ENCODE assay signal across 8 mouse cellular contexts in genomic region chr6:85512577-85513530, GRCm38 (mm10). TPM values are rescaled to one million over a fixed set of nuclear protein-coding genes. Genes with fewer than 3 reads are reported as not detected.
DNase-seq lines count a peak whose midpoint lies in the region; ATAC-seq lines count a peak whose summit lies in the region.

No protein-coding gene starts in this region.

- no peaks in the 10 kb centered on the region for H3K36me3 ChIP-seq in kidney, embryonic 14.5 days (ENCODE audit: control insufficient read depth, insufficient read depth, low read length)
- no peaks in the 10 kb centered on the region for H3K36me3 ChIP-seq in embryonic facial prominence, embryonic 13.5 days
- H3K36me3 ChIP-seq in intestine, embryonic 16.5 days (ENCODE audit: control insufficient read depth, insufficient read depth, low read length) = no peaks in the 10 kb centered on the region

- peaks cover 17% of the 10 kb centered on the region for H3K4me1 ChIP-seq in kidney, embryonic 14.5 days (ENCODE audit: control insufficient read depth, insufficient read depth, low read length)
- peaks cover 30% of the 10 kb centered on the region for H3K4me1 ChIP-seq in embryonic facial prominence, embryonic 13.5 days
- peaks cover 20% of the 10 kb centered on the region for H3K4me1 ChIP-seq in intestine, embryonic 16.5 days (ENCODE audit: control insufficient read depth, insufficient read depth, low read length)

- ATAC-seq in kidney, embryonic 14.5 days (ENCODE audit: low FRiP score, low TSS enrichment) = peak; percentile 44; the same call in 1 of the 2 replicates
- peak; percentile 65; the same call in 1 of the 2 replicates for ATAC-seq in embryonic facial prominence, embryonic 13.5 days (ENCODE audit: insufficient number of reproducible peaks, insufficient read depth, low FRiP score, low TSS enrichment, low read depth)
- no peak for ATAC-seq in intestine, embryonic 16.5 days

- peak overlapping the region; percentile 45 for H3K4me3 ChIP-seq in kidney, embryonic 14.5 days (ENCODE audit: low read length)
- H3K4me3 ChIP-seq in embryonic facial prominence, embryonic 13.5 days = peak overlapping the region; percentile 50
- peak overlapping the region; percentile 50 for H3K4me3 ChIP-seq in intestine, embryonic 16.5 days (ENCODE audit: low read length)

- peaks cover 78% of the 10 kb centered on the region for H3K27me3 ChIP-seq in kidney, embryonic 14.5 days (ENCODE audit: control insufficient read depth, insufficient read depth, low read length)
- peaks cover 92% of the 10 kb centered on the region for H3K27me3 ChIP-seq in embryonic facial prominence, embryonic 13.5 days
- H3K27me3 ChIP-seq in intestine, embryonic 16.5 days (replicated peaks; ENCODE audit: control insufficient read depth, insufficient read depth, low read length) = peaks cover 61% of the 10 kb centered on the region

- H3K27ac ChIP-seq in kidney, embryonic 14.5 days (ENCODE audit: low read depth, low read length) = no peak overlapping the region
- H3K27ac ChIP-seq in embryonic facial prominence, embryonic 13.5 days = no peak overlapping the region
- H3K27ac ChIP-seq in intestine, embryonic 16.5 days (ENCODE audit: low read length) = no peak overlapping the region

- WGBS in kidney, embryonic 14.5 days = 1% methylated on average over 90 of the region's 90 CpGs
- WGBS in embryonic facial prominence, embryonic 13.5 days = under 1% methylated on average over 87 of the region's 90 CpGs
- 2% methylated on average over 85 of the region's 90 CpGs for WGBS in intestine, embryonic 16.5 days

- no peak overlapping the region for H3K9ac ChIP-seq in kidney, embryonic 14.5 days (ENCODE audit: low read depth, low read length)
- no peak overlapping the region for H3K9ac ChIP-seq in embryonic facial prominence, embryonic 13.5 days
- no peak overlapping the region for H3K9ac ChIP-seq in intestine, embryonic 16.5 days (ENCODE audit: low read depth, low read length)

- H3K4me2 ChIP-seq in kidney, embryonic 14.5 days (replicated peaks; ENCODE audit: low read depth, low read length) = peak overlapping the region; percentile 71
- H3K4me2 ChIP-seq in embryonic facial prominence, embryonic 13.5 days = peak overlapping the region; percentile 87
- peak overlapping the region; percentile 73 for H3K4me2 ChIP-seq in intestine, embryonic 16.5 days (ENCODE audit: low read depth, low read length)

- H3K9me3 ChIP-seq in kidney, embryonic 14.5 days (ENCODE audit: control insufficient read depth, low read length) = no peaks in the 10 kb centered on the region
- H3K9me3 ChIP-seq in embryonic facial prominence, embryonic 13.5 days = no peaks in the 10 kb centered on the region
- no peaks in the 10 kb centered on the region for H3K9me3 ChIP-seq in intestine, embryonic 16.5 days (ENCODE audit: control insufficient read depth, low read length)

- no peak for DNase-seq in kidney, adult 18-20 months
- peak; percentile 66 for DNase-seq in ZHBTc4 (ENCODE audit: low read depth, low spot score)
- DNase-seq in neural tube, embryonic 10.5 days (ENCODE audit: extremely low spot score, low spot score) = peak; percentile 46
- DNase-seq in ovary, postnatal 10 days (ENCODE audit: low spot score) = no peak
- no peak for DNase-seq in ovary, postnatal 36 days (ENCODE audit: low spot score)

RNA-seq across cellular contexts. Expression of gene Egr4, which starts 0.5 kb away (rescaled TPM):
- polyA plus RNA-seq in kidney, embryonic 14.5 days (2014; fragmentation: Nextera tagmentation; extraction: Ambion mirVana) = not detected in 2 replicates
- polyA plus RNA-seq in embryonic facial prominence, embryonic 13.5 days (2015; fragmentation: Nextera tagmentation; extraction: Ambion mirVana) = not detected in 2 replicates
- not detected in 2 replicates for polyA plus RNA-seq in intestine, embryonic 16.5 days (2015; fragmentation: Nextera tagmentation; extraction: Ambion mirVana)

RNA-seq across cellular contexts. Expression of gene Fbxo41, which starts 10.1 kb away (rescaled TPM):
- 0.05 and 0.13 TPM in 2 replicates for polyA plus RNA-seq in kidney, embryonic 14.5 days (2014; fragmentation: Nextera tagmentation; extraction: Ambion mirVana)
- polyA plus RNA-seq in embryonic facial prominence, embryonic 13.5 days (2015; fragmentation: Nextera tagmentation; extraction: Ambion mirVana) = 0.36 and 0.42 TPM in 2 replicates
- 0.12 and 0.16 TPM in 2 replicates for polyA plus RNA-seq in intestine, embryonic 16.5 days (2015; fragmentation: Nextera tagmentation; extraction: Ambion mirVana)

Comparison
In these comparisons a context has a peak if more than half of its experiments do, and no peak if none do; other contexts are left out.
1. DNase-seq: peak in ZHBTc4 (single experiment) and neural tube, embryonic 10.5 days (single experiment); none in kidney, adult 18-20 months (single experiment), ovary, postnatal 10 days (single experiment) and ovary, postnatal 36 days (single experiment).
2. Peak in every context shown above with its lines, with median percentiles within 50 percentile points of each other: H3K4me2 ChIP-seq and H3K4me3 ChIP-seq.